Mouse (Mus musculus) liver, postnatal 0 days (tissue): ENCODE measurements around the gene Wdr18. TPM values are rescaled to one million over a fixed set of nuclear protein-coding genes. Genes with fewer than 3 reads are reported as not detected.

Experiments used
- ATAC-seq: fragments of 200-750 bp; cut with Nextera tagmentation; 2 replicates; pipeline ENCODE4 v1.8.0; 2017; ENCODE audit warnings: mild to moderate bottlenecking, moderate library complexity
- DNase-seq: peaks from one replicate; pipeline ENCODE4 v3.0.0-alpha.2; 2016
- H3K27ac ChIP-seq: fragments of 300-500 bp; sonication (generic); 2 replicates; pipeline ENCODE4 v1.5.1; 2014; ENCODE audit warnings: antibody characterized with exemption, moderate library complexity, mild to moderate bottlenecking, low read depth
- H3K27me3 ChIP-seq: fragments of 300-500 bp; sonication (generic); 2 replicates; pipeline ENCODE4 v1.6.1; 2014; ENCODE audit warnings: low read length, control low read depth, mixed read lengths; ENCODE audit not compliant: insufficient read depth
- H3K36me3 ChIP-seq: fragments of 300-500 bp; sonication (generic); replicated peaks from 2 replicates; pipeline ENCODE4 v1.6.1; 2014; ENCODE audit warnings: mild to moderate bottlenecking, control low read depth, low read length, moderate library complexity, mixed read lengths; ENCODE audit not compliant: insufficient read depth
- H3K4me1 ChIP-seq: fragments of 300-500 bp; sonication (generic); 2 replicates; pipeline ENCODE4 v1.6.1; 2014; ENCODE audit warnings: antibody characterized with exemption, mild to moderate bottlenecking, control low read depth; ENCODE audit not compliant: insufficient read depth
- H3K4me2 ChIP-seq: fragments of 300-500 bp; sonication (generic); 2 replicates; pipeline ENCODE4 v1.6.1; 2014; ENCODE audit warnings: low read depth, mild to moderate bottlenecking, low read length, moderate library complexity, mixed read lengths
- H3K4me3 ChIP-seq: fragments of 300-500 bp; sonication (generic); 2 replicates; pipeline ENCODE4 v1.5.1; 2014; ENCODE audit warnings: low read depth, low read length
- H3K9ac ChIP-seq: fragments of 300-500 bp; sonication (generic); replicated peaks from 2 replicates; pipeline ENCODE4 v1.6.1; 2014; ENCODE audit warnings: mild to moderate bottlenecking, moderate library complexity
- H3K9me3 ChIP-seq: fragments of 300-500 bp; sonication (generic); 2 replicates; pipeline ENCODE4 v1.6.1; 2016; ENCODE audit warnings: mild to moderate bottlenecking, control low read depth, low read length, mixed read lengths
- CTCF ChIP-seq: sonication (generic); IDR thresholded peaks from 2 replicates; pipeline ENCODE4 v1.5.1; 2016; ENCODE audit warnings: antibody characterized with exemption, low read depth
- EP300 ChIP-seq: IDR thresholded peaks from 2 replicates; pipeline ENCODE4 v1.6.1; 2016; ENCODE audit warnings: antibody characterized with exemption, low read depth, mild to moderate bottlenecking
- WGBS: fragments of 180-500 bp; shearing (Covaris S2); extraction: QIAGEN DNeasy Blood & Tissue Kit; methylation state at CpG from one replicate; pipeline ENCODE4 v1.1.7; 2014; ENCODE audit not compliant: insufficient replicate concordance; 5-methylcytosine and 5-hydroxymethylcytosine counted together
- polyA plus RNA-seq: library from polyadenylated mRNA; unstranded; fragments of >200 nt; fragmentation: Nextera tagmentation; extraction: Ambion mirVana; gene quantifications from 2 replicates; pipeline ENCODE4 v1.2.1, GENCODE M21; 2015

The Wdr18 gene
- polyA plus RNA-seq, 1 experiment from 2014 or later = 40.7 TPM

DNA sequence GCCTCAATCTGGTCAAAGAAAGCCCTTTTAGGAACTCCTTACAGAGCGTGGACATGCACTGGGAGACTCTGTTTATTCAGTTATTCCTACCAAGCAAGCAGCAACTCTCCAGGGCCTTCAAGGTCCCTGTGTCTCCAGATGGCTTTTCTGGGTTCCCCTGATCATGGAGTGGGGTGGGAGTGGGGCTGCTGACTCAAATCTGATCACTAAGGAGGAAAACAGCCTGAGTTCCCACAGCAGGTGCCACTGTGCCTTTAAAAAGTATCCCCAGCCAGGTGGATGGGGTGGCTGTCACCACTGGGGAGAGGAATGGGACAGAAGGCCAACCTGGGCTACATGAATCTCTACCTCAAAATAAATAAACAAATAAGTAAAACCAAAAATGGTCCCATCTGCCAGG is 17.0 kb upstream of the Wdr18 start:
- Histone ChIP-seq H3K27ac (peak overlapping the region; percentile 66), H3K9ac (no peak overlapping the region; the same call in 1 of the 2 replicates), H3K36me3 (peaks cover 18% of the 10 kb centered on the region), H3K9me3 (no peaks in the 10 kb centered on the region), H3K27me3 (no peaks in the 10 kb centered on the region), H3K4me1 (peaks cover 77% of the 10 kb centered on the region), H3K4me2 (no peak overlapping the region), H3K4me3 (no peak overlapping the region)
- DNase-seq (no peak), ATAC-seq (no peak)
- TF ChIP-seq CTCF (no peak), EP300 (no peak)
- 72% methylated on average over 1 of the region's 1 CpGs for WGBS

DNA sequence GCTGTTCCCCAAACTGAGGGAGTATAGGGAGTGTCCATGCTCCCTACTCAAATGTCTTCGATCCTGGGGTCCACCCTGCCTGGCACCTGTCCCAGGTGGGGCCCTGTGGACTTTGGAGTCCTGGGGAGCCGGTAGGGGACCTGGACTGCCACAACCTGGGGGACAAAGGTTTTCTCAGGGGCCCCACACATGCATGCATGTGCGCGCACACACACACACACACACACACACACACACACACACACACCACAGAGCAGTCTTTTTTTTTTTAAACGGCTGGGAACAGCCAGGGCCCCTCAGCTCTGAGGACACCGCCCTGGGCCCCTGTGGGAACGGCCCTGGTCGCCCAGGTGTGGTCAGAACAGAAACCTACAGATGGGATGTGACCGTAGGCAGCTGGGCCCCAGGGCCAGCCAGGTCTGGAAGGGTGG is 16.5 kb upstream of the Wdr18 start:
- DNase-seq = no peak
- Histone ChIP-seq H3K36me3 (peaks cover 14% of the 10 kb centered on the region), H3K4me2 (no peak overlapping the region)

DNA sequence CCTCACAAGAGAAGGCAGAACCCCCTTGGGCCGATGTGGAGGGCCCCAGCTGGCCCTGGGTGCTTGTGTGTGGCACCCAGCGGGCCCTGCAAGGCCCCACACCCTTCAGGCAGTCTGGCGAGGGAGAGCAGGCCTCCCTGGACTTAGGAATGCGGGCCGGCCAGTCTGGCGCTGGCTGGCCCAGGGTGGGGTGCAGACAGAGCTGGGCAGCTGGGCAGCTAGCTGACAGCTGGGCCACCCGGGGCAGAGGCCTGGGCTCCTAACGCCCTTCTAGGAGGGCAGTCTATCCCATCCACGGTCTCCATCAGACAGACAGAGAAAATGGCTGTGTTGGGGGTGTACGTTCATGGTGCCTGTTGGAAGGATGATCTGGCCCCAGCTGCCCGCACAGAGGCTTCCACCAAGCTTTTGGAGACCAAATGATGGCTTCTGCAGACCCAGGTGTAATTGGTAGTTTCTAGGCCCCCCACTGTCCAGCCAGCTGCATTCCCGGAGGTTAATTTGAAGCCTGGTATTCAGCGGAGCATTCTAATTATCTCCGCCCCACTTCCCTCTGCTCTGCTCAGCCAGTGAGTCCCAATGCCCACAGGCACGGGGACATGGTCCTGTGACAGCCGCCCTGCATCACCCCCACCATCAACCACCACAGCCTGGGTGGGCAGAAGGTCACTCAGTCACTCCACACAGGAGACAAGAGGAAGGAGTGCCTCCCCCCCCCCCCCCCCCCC is 14.3 kb upstream of the Wdr18 start:
- Histone ChIP-seq H3K4me3 (peak overlapping the region; percentile 1; the same call in 1 of the 2 replicates), H3K9ac (no peak overlapping the region; the same call in 1 of the 2 replicates), H3K36me3 (peaks cover 31% of the 10 kb centered on the region), H3K9me3 (no peaks in the 10 kb centered on the region), H3K27ac (peak overlapping the region; percentile 70), H3K4me2 (peak overlapping the region; percentile 57), H3K27me3 (no peaks in the 10 kb centered on the region), H3K4me1 (peaks cover 50% of the 10 kb centered on the region)
- ATAC-seq = no peak; the same call in 1 of the 2 replicates
- TF ChIP-seq CTCF = no peak
- no peak for TF ChIP-seq EP300
- WGBS = 53% methylated on average over 16 of the region's 16 CpGs
- no peak for DNase-seq

More for the DNA sequence above, 16.5 kb upstream of the Wdr18 start:
- ATAC-seq = peak; percentile 28; the same call in 1 of the 2 replicates
- Histone ChIP-seq H3K27ac (peak overlapping the region; percentile 66), H3K27me3 (no peaks in the 10 kb centered on the region), H3K4me3 (no peak overlapping the region), H3K9ac (no peak overlapping the region; the same call in 1 of the 2 replicates), H3K9me3 (no peaks in the 10 kb centered on the region), H3K4me1 (peaks cover 72% of the 10 kb centered on the region)
- TF ChIP-seq EP300 (no peak), CTCF (no peak)
- 30% methylated on average over 9 of the region's 9 CpGs for WGBS

DNA sequence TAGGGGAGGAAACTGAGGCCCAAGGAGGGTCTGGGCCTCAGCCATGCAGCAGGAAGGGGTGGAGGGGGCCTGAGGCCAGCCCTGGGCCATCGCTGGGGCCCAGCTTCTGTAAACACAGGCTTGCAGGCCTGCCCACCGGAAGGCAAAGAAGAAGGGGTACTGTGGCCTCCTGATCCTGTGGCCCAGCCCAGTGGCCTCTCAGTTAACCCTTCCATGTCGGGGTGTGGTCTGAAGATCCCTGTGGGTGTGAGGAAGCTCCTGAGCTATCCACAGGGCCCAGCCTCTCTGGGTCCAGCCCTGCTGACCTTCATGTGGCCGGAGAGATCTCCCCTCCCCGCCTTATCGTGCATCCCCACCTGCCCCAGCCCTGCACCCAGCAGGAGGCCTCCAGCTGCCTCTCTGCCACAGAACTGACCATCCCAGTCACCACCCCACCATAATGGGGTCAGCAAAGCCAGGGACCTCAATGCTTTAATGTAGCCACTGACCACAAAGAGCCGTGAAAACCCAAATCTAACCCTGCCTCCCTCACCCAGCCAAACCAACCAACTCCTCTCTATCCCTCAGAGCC is 13.1 kb upstream of the Wdr18 start:
- peak overlapping the region; percentile 48 for H3K9ac ChIP-seq
- H3K9me3 ChIP-seq = no peaks in the 10 kb centered on the region
- DNase-seq (peak; percentile 51), ATAC-seq (peak; percentile 42; the same call in 1 of the 2 replicates)
- peaks cover 41% of the 10 kb centered on the region for H3K4me1 ChIP-seq
- H3K4me3 ChIP-seq = peak overlapping the region; percentile 1; the same call in 1 of the 2 replicates
- H3K27me3 ChIP-seq = no peaks in the 10 kb centered on the region
- peak overlapping the region; percentile 70 for H3K27ac ChIP-seq
- H3K4me2 ChIP-seq = peak overlapping the region; percentile 57
- 21% methylated on average over 6 of the region's 7 CpGs for WGBS
- H3K36me3 ChIP-seq = peaks cover 36% of the 10 kb centered on the region
- no peak for TF ChIP-seq EP300
- TF ChIP-seq CTCF = no peak

DNA sequence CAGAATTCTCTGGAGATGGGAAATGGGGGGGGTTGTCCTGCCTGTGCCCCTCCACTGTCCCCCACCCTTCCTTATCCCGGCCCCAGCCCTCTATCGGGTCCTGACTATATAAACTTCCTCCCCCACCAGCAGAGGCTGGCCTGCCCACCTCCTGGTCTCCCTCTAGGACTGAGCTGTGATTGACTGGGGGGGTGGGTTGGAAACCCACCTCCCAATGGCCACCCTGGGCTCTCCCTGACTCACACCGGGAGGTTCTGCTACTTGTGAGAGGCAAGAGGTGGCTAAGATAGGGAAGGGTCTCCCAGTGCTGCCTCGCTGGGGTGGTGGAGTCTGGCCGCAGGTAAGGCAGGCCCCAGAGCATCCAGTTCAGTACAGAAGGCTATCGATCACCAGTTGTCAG is 12.4 kb upstream of the Wdr18 start:
- H3K36me3 ChIP-seq = peaks cover 37% of the 10 kb centered on the region
- no peak for TF ChIP-seq EP300
- no peak for TF ChIP-seq CTCF
- no peak for ATAC-seq
- H3K9ac ChIP-seq = no peak overlapping the region; the same call in 1 of the 2 replicates
- H3K27me3 ChIP-seq = no peaks in the 10 kb centered on the region
- H3K9me3 ChIP-seq = no peaks in the 10 kb centered on the region
- peaks cover 38% of the 10 kb centered on the region for H3K4me1 ChIP-seq
- no peak overlapping the region for H3K4me3 ChIP-seq
- no peak overlapping the region for H3K27ac ChIP-seq
- WGBS = 71% methylated on average over 6 of the region's 6 CpGs
- H3K4me2 ChIP-seq = no peak overlapping the region
- no peak for DNase-seq

DNA sequence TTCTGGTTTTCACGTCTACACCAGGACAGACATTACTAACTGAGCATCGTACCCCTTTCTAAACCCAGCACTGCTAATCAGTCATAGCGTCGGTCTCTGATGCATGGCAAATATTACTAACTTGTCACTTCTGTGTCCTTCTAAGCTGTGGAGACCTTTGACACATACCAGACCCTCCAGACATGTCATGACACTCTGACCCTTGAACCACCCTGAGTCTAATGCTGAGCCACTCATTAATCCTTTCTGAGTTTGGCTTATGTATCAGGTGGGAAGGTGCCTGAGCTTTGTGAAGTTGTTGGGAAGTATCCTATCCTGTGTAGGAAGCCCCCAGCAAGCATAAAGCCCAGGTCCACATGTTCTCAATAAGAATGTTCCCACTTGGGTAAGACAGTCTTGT is 10.1 kb upstream of the Wdr18 start:
- peaks cover 46% of the 10 kb centered on the region for H3K36me3 ChIP-seq
- no peak overlapping the region for H3K4me3 ChIP-seq
- WGBS = 72% methylated on average over 4 of the region's 4 CpGs
- no peak overlapping the region for H3K9ac ChIP-seq
- no peak overlapping the region for H3K27ac ChIP-seq
- peaks cover 19% of the 10 kb centered on the region for H3K4me1 ChIP-seq
- TF ChIP-seq EP300 (no peak), CTCF (no peak)
- H3K9me3 ChIP-seq = no peaks in the 10 kb centered on the region
- H3K27me3 ChIP-seq = no peaks in the 10 kb centered on the region
- no peak overlapping the region for H3K4me2 ChIP-seq
- DNase-seq (no peak), ATAC-seq (no peak)
